Mouse (Mus musculus) embryonic facial prominence, embryonic 14.5 days (tissue): Measurements from ENCODE around the gene Trim44. TPM values are rescaled to one million over a fixed set of nuclear protein-coding genes. Genes with fewer than 3 reads are reported as not detected.

ENCODE experiments used
- ATAC-seq: fragments of 200-750 bp; cut with Nextera tagmentation; 2 replicates; pipeline ENCODE4 v1.8.0; 2017; ENCODE audit warnings: low read depth, moderate number of reproducible peaks, moderate TSS enrichment
- DNase-seq: peaks from one replicate; pipeline ENCODE4 v3.0.0-alpha.2; 2015; ENCODE audit warnings: low spot score
- H3K27ac ChIP-seq: fragments of 300-500 bp; sonication (generic); replicated peaks from 2 replicates; pipeline ENCODE4 v1.5.1; 2014; ENCODE audit warnings: low read depth, mild to moderate bottlenecking, low read length, moderate library complexity
- H3K27me3 ChIP-seq: fragments of 300-500 bp; sonication (generic); replicated peaks from 2 replicates; pipeline ENCODE4 v1.6.1; 2014; ENCODE audit warnings: low read length; ENCODE audit not compliant: control insufficient read depth, insufficient read depth
- H3K36me3 ChIP-seq: fragments of 300-500 bp; sonication (generic); 2 replicates; pipeline ENCODE4 v1.6.1; 2014; ENCODE audit warnings: low read length, mixed read lengths; ENCODE audit not compliant: control insufficient read depth, insufficient read depth
- H3K4me1 ChIP-seq: fragments of 300-500 bp; sonication (generic); 2 replicates; pipeline ENCODE4 v1.6.1; 2014; ENCODE audit warnings: antibody characterized with exemption, low read length; ENCODE audit not compliant: control insufficient read depth, insufficient read depth
- H3K4me2 ChIP-seq: fragments of 300-500 bp; sonication (generic); 2 replicates; pipeline ENCODE4 v1.6.1; 2014; ENCODE audit warnings: low read depth, mild to moderate bottlenecking, low read length, moderate library complexity, mixed read lengths
- H3K4me3 ChIP-seq: fragments of 300-500 bp; sonication (generic); 2 replicates; pipeline ENCODE4 v1.5.1; 2014; ENCODE audit warnings: low read depth, mild to moderate bottlenecking, low read length
- H3K9ac ChIP-seq: fragments of 300-500 bp; sonication (generic); 2 replicates; pipeline ENCODE4 v1.6.1; 2014; ENCODE audit warnings: low read depth, mild to moderate bottlenecking, low read length, moderate library complexity, mixed read lengths
- H3K9me3 ChIP-seq: fragments of 300-500 bp; sonication (generic); 2 replicates; pipeline ENCODE4 v1.6.1; 2016; ENCODE audit warnings: low read length; ENCODE audit not compliant: control insufficient read depth
- WGBS: fragments of 180-500 bp; shearing (Covaris S2); extraction: QIAGEN DNeasy Blood & Tissue Kit; methylation state at CpG from one replicate; pipeline ENCODE4 v1.1.7; 2014; 5-methylcytosine and 5-hydroxymethylcytosine counted together
- polyA plus RNA-seq: library from polyadenylated mRNA; unstranded; fragments of >200 nt; fragmentation: Nextera tagmentation; extraction: Ambion mirVana; gene quantifications from 2 replicates; pipeline ENCODE4 v1.2.1, GENCODE M21; 2014

Gene Trim44
- polyA plus RNA-seq, 1 experiment from 2014 or later, result 32.1 TPM

DNA sequence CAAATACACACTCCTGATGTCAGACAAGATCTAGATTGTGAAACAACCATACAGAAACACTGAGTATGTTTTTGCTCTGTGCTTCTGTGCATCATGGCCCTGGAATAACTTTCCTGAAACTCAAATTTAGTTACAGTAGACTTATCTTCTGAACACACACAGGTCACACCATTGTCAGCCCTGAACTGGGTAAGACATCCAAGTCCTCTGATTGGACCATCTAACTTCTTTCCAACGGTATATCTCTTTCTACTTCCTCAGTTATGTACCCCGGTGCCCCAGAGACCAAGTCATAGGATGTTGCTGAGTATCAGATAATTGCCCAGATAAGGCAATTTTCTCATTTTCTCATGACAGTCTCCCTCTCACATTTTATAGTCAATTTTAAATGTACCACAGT lies 5.1 kb upstream of the Trim44 start:
- no peak for DNase-seq
- no peak for ATAC-seq
- Histone ChIP-seq H3K27ac (no peak overlapping the region), H3K27me3 (no peaks in the 10 kb centered on the region), H3K4me2 (no peak overlapping the region), H3K9ac (no peak overlapping the region), H3K9me3 (no peaks in the 10 kb centered on the region), H3K4me3 (no peak overlapping the region), H3K4me1 (peaks cover 5% of the 10 kb centered on the region; the same call in 1 of the 2 replicates), H3K36me3 (no peaks in the 10 kb centered on the region)
- 79% methylated on average over 2 of the region's 2 CpGs for WGBS

DNA sequence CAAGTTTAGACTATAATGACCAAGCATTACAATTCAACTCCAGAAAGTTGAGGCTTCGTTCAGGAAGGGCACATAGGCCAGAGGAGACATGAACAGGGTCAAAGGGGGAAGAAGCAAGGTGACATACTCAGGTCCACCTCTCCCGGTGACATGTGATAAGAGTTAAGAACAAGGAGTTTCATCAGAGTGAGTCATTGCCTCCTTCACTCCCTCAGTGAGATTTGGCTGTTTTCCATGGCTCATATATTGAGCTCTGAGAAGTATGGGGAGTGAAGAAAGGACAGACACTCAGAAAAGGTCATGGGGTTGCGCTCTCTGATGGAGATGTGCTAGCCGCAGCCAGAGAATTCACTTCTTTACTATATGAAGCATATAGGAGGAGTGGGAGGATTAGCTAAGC lies 3.0 kb upstream of the Trim44 start:
- WGBS, result 81% methylated on average over 4 of the region's 4 CpGs
- DNase-seq, result peak; percentile 14

DNA sequence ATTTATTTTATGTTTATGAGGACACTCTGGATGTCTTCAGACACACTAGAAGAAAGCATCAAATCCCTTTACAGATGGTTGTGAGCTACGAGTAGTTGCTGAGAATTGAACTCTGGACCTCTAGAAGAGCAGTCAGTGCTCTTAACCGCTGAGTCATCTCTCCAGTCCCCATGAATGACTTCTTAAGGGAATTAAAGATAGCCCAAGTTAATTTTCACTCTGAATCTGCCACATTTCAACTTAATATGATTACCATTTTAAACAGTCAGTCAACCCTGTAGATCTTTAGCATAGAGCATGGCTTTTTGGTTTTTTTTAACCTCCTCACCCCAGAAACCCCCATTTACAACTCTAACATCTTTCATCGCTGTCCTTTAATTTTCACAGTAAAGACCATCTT lies 2.1 kb upstream of the Trim44 start:
- WGBS, result 93% methylated on average over 3 of the region's 3 CpGs

More for the DNA sequence above, 3.0 kb upstream of the Trim44 start:
- Histone ChIP-seq H3K4me2 (no peak overlapping the region), H3K9ac (no peak overlapping the region), H3K27ac (no peak overlapping the region), H3K36me3 (no peaks in the 10 kb centered on the region), H3K9me3 (no peaks in the 10 kb centered on the region), H3K27me3 (no peaks in the 10 kb centered on the region), H3K4me3 (no peak overlapping the region), H3K4me1 (peaks cover 20% of the 10 kb centered on the region)
- ATAC-seq, result no peak

DNA sequence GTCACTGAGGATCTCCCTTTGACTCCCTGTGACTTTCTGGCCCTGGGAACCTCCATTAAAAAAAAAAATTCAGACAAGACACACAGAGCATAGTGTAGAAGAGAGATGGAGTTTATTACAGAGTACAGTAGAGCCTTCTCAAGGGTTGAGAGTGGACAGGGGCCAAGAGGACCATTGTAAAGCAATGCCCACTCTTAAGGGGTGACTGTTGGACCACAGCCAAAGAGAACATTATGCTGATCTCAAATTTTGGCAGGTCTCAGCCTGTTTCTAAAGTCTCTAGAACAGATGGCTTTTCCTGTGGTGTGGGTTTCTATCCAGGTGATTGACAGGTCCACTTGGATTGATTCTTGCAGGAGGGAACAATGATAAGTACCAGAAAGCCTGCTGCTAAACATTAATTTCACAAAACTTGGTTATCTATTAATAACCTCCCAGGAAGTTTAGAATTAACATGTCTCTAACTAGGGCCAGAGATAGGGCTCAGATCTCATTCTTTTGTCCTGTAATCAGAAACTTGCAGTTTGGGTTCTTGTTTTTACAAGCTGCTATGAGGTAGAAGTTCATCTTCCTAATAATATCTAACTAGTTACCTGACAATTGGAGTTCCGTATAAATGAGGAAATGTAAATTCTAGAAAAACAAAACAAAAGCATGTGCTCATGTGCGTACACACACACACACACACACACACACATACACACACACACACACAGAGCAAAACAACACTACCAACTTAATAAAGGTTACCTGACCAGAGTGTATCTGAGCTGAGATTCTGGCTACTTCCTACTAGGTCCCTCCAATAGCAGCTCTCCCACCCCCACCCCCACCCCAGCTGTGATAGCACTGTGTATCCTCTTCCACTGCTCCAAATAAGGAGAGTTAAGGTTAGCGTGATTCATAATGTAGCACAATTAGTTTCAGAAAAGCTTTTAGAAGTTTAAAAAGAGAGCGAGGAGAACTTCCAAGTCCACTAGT lies 1.0 kb downstream of the Trim44 start:
- ATAC-seq, result peak; percentile 28; the same call in 1 of the 2 replicates
- WGBS, result 61% methylated on average over 4 of the region's 4 CpGs
- Histone ChIP-seq H3K27ac (no peak overlapping the region), H3K4me1 (peaks cover 20% of the 10 kb centered on the region), H3K4me3 (peak overlapping the region; percentile 10; the same call in 1 of the 2 replicates), H3K4me2 (peak overlapping the region; percentile 41), H3K9me3 (no peaks in the 10 kb centered on the region), H3K9ac (no peak overlapping the region), H3K27me3 (no peaks in the 10 kb centered on the region), H3K36me3 (no peaks in the 10 kb centered on the region)
- DNase-seq, result peak; percentile 68

More for the DNA sequence above, 2.1 kb upstream of the Trim44 start:
- DNase-seq (no peak), ATAC-seq (no peak)
- Histone ChIP-seq H3K36me3 (no peaks in the 10 kb centered on the region), H3K27ac (no peak overlapping the region), H3K4me1 (peaks cover 20% of the 10 kb centered on the region), H3K27me3 (no peaks in the 10 kb centered on the region), H3K4me2 (no peak overlapping the region), H3K9ac (no peak overlapping the region), H3K9me3 (no peaks in the 10 kb centered on the region), H3K4me3 (no peak overlapping the region)

DNA sequence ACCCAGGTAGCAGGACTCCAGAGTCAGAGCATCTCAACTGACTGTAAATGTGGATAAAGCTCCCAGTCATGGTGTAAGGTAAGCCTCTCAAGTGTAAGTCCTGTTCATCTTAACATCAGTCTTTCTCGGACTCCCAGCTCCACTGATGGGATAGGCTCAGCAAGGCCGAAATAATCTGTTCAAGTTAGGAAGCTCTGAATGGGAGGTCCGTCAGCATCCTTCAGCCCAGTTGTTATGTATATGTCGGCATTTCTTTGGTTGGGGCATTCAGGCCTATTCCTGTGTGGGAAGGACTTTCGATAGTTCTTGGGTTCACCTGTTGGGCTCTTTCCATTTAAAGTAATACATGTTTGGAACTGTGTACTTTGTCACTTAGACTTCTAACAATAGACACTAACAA lies 3.6 kb downstream of the Trim44 start:
- Histone ChIP-seq H3K4me3 (no peak overlapping the region), H3K27me3 (no peaks in the 10 kb centered on the region), H3K4me1 (peaks cover 35% of the 10 kb centered on the region), H3K9me3 (no peaks in the 10 kb centered on the region), H3K9ac (no peak overlapping the region), H3K27ac (no peak overlapping the region), H3K36me3 (no peaks in the 10 kb centered on the region), H3K4me2 (no peak overlapping the region)
- DNase-seq (no peak), ATAC-seq (no peak)
- 80% methylated on average over 5 of the region's 5 CpGs for WGBS

DNA sequence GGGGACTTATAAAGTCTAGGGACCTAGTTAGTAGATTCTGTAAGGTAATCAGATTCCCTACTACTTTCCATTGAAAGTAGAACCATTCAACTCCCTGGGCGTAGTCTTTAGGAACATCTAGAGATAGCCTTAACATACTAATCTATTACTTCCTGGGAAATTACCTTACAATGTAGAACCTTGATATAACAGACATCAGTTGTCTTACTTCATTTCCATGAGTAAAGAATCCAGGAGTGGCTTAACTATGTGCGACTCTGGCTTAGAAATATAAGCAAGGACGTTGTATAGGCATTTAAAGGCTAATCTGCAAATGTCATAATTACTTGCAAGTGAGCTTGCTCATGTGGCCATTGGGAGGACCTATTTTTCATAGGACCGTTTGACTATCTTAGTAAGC lies 4.3 kb downstream of the Trim44 start:
- H3K9me3 ChIP-seq, result no peaks in the 10 kb centered on the region
- no peak for ATAC-seq

DNA sequence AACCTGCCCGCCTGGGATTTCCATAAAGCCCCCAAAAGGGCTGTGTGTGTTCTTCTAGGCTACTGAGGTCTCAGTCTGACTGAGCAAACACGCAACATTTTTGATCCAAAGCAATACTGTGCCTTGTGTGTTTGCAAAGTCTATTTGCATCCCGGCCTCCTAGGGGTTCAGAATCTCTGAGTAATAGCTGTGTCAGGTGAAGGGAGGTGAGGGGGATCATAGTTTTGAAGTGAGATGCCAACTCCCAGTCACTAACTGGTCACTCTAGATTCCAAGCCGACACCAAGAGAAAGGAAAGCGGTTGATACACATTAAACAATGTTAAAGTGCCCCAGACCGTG lies 6.3 kb downstream of the Trim44 start:
- Histone ChIP-seq H3K36me3 (no peaks in the 10 kb centered on the region), H3K27ac (peak overlapping the region; percentile 97), H3K4me1 (peaks cover 19% of the 10 kb centered on the region), H3K4me2 (peak overlapping the region; percentile 90), H3K4me3 (peak overlapping the region; percentile 75), H3K9ac (peak overlapping the region; percentile 93), H3K27me3 (no peaks in the 10 kb centered on the region), H3K9me3 (no peaks in the 10 kb centered on the region)
- peak; percentile 31; the same call in 1 of the 2 replicates for ATAC-seq
- WGBS, result 26% methylated on average over 6 of the region's 6 CpGs
- no peak for DNase-seq

More for the DNA sequence above, 4.3 kb downstream of the Trim44 start:
- WGBS, result 82% methylated on average over 4 of the region's 4 CpGs
- Histone ChIP-seq H3K36me3 (no peaks in the 10 kb centered on the region), H3K27me3 (no peaks in the 10 kb centered on the region), H3K4me1 (peaks cover 37% of the 10 kb centered on the region), H3K9ac (no peak overlapping the region), H3K4me3 (no peak overlapping the region), H3K27ac (no peak overlapping the region), H3K4me2 (no peak overlapping the region)
- DNase-seq, result no peak

DNA sequence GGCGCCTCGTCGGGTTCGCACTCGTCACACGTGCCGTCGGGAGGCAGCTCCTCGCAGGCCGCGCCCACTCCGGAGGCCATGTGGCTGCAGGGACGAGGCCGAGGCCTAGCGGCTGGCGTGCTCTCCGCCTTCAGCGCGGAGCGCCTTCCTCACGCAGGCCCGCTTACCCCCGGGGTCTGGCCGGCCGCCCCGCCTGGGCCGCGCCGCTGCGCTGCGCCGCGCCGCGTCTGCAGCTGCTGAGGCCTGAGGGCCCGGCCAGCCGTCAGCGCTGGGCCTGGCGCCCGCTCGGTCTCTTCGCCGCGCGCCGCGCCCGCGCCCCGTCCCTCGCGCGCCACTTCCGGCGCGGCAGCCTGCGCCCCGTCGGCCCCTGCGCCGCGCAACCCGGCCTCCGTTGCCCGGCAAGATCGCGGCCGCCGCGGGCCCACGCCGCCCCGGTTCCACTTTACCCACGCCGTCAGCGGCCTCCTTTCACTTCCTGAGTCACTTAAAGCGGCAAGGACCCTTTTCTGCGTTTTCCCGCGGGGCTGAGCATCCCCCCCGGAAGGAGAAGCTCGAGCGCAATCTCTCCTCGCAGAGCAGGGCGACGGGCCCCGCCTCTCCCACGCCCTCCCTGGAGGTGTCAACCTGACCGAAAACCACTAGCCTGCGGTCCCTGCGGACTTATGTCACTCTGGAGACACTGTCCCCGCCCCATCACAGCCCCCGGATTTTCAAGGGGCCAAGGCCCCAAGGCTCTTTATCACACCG lies 6.8 kb downstream of the Trim44 start:
- Histone ChIP-seq H3K27ac (peak overlapping the region; percentile 97), H3K4me3 (peak overlapping the region; percentile 75), H3K9me3 (no peaks in the 10 kb centered on the region), H3K27me3 (no peaks in the 10 kb centered on the region), H3K36me3 (no peaks in the 10 kb centered on the region), H3K4me1 (peaks cover 17% of the 10 kb centered on the region), H3K4me2 (peak overlapping the region; percentile 90), H3K9ac (peak overlapping the region; percentile 93)
- 0% methylated on average over 27 of the region's 94 CpGs for WGBS
- DNase-seq (peak; percentile 93), ATAC-seq (peak; percentile 92)
